Mouse (Mus musculus) hindbrain, embryonic 12.5 days (tissue): ENCODE measurements at regions not wholly inside any gene's neighbourhood (a gene's known extent, or its start where the extent isn't known, plus 50 kb on each side); places are given as distances from the start of the nearest gene placed in this dataset.

Experiments used
- ATAC-seq: fragments of 200-750 bp; cut with Nextera tagmentation; 2 replicates; pipeline ENCODE4 v1.8.0; 2017; ENCODE audit warnings: moderate TSS enrichment; ENCODE audit not compliant: low FRiP score
- H3K27ac ChIP-seq: fragments of 300-500 bp; sonication (generic); 2 replicates; pipeline ENCODE4 v1.5.1; 2016; ENCODE audit warnings: mild to moderate bottlenecking
- H3K27me3 ChIP-seq: fragments of 300-500 bp; sonication (generic); 2 replicates; pipeline ENCODE4 v1.6.1; 2016; ENCODE audit warnings: mild to moderate bottlenecking
- H3K36me3 ChIP-seq: fragments of 300-500 bp; sonication (generic); 2 replicates; pipeline ENCODE4 v1.6.1; 2016; ENCODE audit warnings: mild to moderate bottlenecking
- H3K4me1 ChIP-seq: fragments of 300-500 bp; sonication (generic); 2 replicates; pipeline ENCODE4 v1.6.1; 2016
- H3K4me2 ChIP-seq: fragments of 300-500 bp; sonication (generic); replicated peaks from 2 replicates; pipeline ENCODE4 v1.6.1; 2016; ENCODE audit warnings: mild to moderate bottlenecking
- H3K4me3 ChIP-seq: fragments of 300-500 bp; sonication (generic); 2 replicates; pipeline ENCODE4 v1.5.1; 2016; ENCODE audit warnings: mild to moderate bottlenecking
- H3K9ac ChIP-seq: fragments of 300-500 bp; sonication (generic); 2 replicates; pipeline ENCODE4 v1.6.1; 2016; ENCODE audit warnings: mild to moderate bottlenecking, moderate library complexity
- H3K9me3 ChIP-seq: fragments of 300-500 bp; sonication (generic); replicated peaks from 2 replicates; pipeline ENCODE4 v1.6.1; 2016; ENCODE audit warnings: mild to moderate bottlenecking
- WGBS: fragments of 180-500 bp; shearing (Covaris S2); methylation state at CpG from one replicate; pipeline ENCODE4 v1.1.7; 2016; 5-methylcytosine and 5-hydroxymethylcytosine counted together

DNA sequence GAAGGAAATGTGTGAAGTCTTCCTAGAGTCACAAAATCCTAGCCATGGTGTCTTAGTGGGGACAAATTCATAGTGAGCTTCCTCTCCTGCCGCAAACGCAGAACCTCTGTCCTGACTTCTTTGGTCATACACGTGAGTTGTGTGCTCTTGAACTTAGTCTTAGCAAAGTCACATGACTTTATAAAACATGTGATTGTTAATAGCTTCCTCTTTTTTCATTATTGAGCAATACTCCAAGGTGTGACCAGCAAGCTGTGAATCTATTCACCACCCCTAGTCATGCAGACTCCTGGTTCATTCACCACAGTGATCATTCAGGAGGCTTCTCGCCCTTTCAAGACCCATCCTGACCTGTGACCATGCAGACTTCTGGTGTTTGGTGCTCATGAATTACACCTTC, 90.8 kb upstream of the Mvb12b start:
- Histone ChIP-seq H3K4me1 (peaks cover 51% of the 10 kb centered on the region), H3K9me3 (no peaks in the 10 kb centered on the region), H3K27ac (no peak overlapping the region), H3K9ac (no peak overlapping the region), H3K36me3 (no peaks in the 10 kb centered on the region), H3K4me2 (no peak overlapping the region), H3K27me3 (no peaks in the 10 kb centered on the region), H3K4me3 (no peak overlapping the region)
- 90% methylated on average over 4 of the region's 4 CpGs for WGBS
- ATAC-seq, result no peak

- WGBS, result 72% methylated on average over 20 of the region's 20 CpGs
- Histone ChIP-seq H3K9ac (no peak overlapping the region), H3K27ac (no peak overlapping the region), H3K4me2 (no peak overlapping the region), H3K4me1 (peaks cover 46% of the 10 kb centered on the region), H3K27me3 (no peaks in the 10 kb centered on the region), H3K9me3 (no peaks in the 10 kb centered on the region), H3K36me3 (no peaks in the 10 kb centered on the region), H3K4me3 (no peak overlapping the region)
- no peak for ATAC-seq
These were observed 90.0 kb upstream of the Mvb12b start for GRCm38 (mm10) chr2:33977576-33978352.

GRCm38 (mm10) chr2:33977151-33977550, 89.4 kb upstream of the Mvb12b start:
- no peaks in the 10 kb centered on the region for H3K36me3 ChIP-seq
- H3K4me1 ChIP-seq, result peaks cover 40% of the 10 kb centered on the region
- H3K9me3 ChIP-seq, result no peaks in the 10 kb centered on the region
- WGBS, result 88% methylated on average over 5 of the region's 5 CpGs
- H3K9ac ChIP-seq, result no peak overlapping the region
- no peak for ATAC-seq
- no peak overlapping the region for H3K27ac ChIP-seq
- H3K4me2 ChIP-seq, result no peak overlapping the region
- H3K4me3 ChIP-seq, result no peak overlapping the region
- H3K27me3 ChIP-seq, result no peaks in the 10 kb centered on the region

DNA sequence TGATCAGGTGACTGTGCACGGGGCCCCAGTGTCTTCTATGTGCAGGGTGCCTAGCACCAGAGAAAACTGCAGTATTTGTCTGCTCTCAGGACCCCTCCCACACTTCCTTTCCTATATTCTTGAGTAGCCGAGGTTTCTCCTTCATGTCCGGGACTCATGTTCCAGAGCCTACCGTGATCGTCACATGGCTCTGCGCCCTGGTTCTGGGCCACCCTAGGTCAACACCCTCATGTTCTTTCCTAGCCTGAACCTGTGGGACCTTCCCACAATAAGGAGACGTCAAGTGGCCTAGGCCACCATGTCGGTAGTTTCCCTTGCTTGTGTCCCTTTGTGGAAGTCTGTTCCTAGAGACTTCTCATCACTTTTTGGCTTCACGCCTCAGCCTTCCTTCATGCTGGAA, 88.4 kb upstream of the Mvb12b start:
- H3K27me3 ChIP-seq, result no peaks in the 10 kb centered on the region
- 86% methylated on average over 9 of the region's 9 CpGs for WGBS
- H3K36me3 ChIP-seq, result no peaks in the 10 kb centered on the region
- H3K9me3 ChIP-seq, result no peaks in the 10 kb centered on the region
- no peak overlapping the region for H3K4me2 ChIP-seq
- H3K9ac ChIP-seq, result no peak overlapping the region
- no peak overlapping the region for H3K4me3 ChIP-seq
- H3K4me1 ChIP-seq, result peaks cover 33% of the 10 kb centered on the region
- ATAC-seq, result no peak
- H3K27ac ChIP-seq, result no peak overlapping the region

DNA sequence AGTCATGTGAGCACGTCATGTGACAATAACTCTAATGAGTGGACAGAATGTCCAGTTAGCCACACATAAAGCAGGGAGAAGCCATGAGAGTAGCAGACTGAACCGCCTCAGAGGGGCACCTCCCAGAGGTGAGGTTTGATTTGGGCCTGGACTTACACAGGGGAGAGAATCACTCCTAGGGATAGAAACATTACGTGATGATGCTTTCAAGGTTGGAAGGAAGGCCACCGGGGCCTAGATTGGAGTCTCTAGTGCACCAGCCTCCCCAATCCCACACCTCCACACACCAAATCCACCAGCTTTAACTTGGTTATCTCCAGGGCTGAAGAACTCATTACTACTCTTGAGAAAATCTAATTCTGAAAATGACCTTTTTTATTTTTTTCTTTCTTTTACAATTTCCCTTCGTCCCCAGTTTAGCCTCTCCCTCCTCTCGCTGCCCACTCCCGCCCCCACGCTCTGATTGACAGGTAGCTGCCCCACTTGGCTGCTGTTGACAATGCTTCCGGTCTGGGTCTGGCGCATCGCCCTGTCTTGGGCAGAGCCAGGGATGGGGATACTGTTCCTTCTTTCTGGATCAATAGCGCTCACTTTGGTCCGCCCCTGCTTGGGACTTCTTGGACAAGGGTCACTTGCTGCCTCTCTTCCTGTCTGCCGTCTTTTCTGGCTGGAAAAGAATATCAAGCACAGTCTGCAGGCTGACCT, 87.8 kb upstream of the Mvb12b start:
- H3K27me3 ChIP-seq, result no peaks in the 10 kb centered on the region
- no peaks in the 10 kb centered on the region for H3K36me3 ChIP-seq
- no peak for ATAC-seq
- H3K9ac ChIP-seq, result no peak overlapping the region
- H3K4me1 ChIP-seq, result peaks cover 30% of the 10 kb centered on the region
- H3K9me3 ChIP-seq, result 0 out of 2 replicates have a peak, but pooled peaks cover 4% of the 10 kb centered on the region
- H3K4me3 ChIP-seq, result no peak overlapping the region
- H3K4me2 ChIP-seq, result no peak overlapping the region
- 73% methylated on average over 14 of the region's 14 CpGs for WGBS
- peak overlapping the region; percentile 83 for H3K27ac ChIP-seq

GRCm38 (mm10) chr2:33974737-33975422, 87.1 kb upstream of the Mvb12b start:
- peaks cover 30% of the 10 kb centered on the region for H3K4me1 ChIP-seq
- peak overlapping the region; percentile 83 for H3K27ac ChIP-seq
- 0 out of 2 replicates have a peak, but pooled peaks cover 4% of the 10 kb centered on the region for H3K9me3 ChIP-seq
- no peak overlapping the region for H3K4me2 ChIP-seq
- no peak overlapping the region for H3K9ac ChIP-seq
- H3K36me3 ChIP-seq, result no peaks in the 10 kb centered on the region
- no peaks in the 10 kb centered on the region for H3K27me3 ChIP-seq
- 51% methylated on average over 14 of the region's 15 CpGs for WGBS
- ATAC-seq, result peak; percentile 41; the same call in 1 of the 2 replicates
- no peak overlapping the region for H3K4me3 ChIP-seq

- H3K4me1 ChIP-seq, result peaks cover 30% of the 10 kb centered on the region
- H3K4me3 ChIP-seq, result no peak overlapping the region
- peak overlapping the region; percentile 83 for H3K27ac ChIP-seq
- H3K9ac ChIP-seq, result peak overlapping the region; percentile 32; the same call in 1 of the 2 replicates
- no peak for ATAC-seq
- 0 out of 2 replicates have a peak, but pooled peaks cover 4% of the 10 kb centered on the region for H3K27me3 ChIP-seq
- no peak overlapping the region for H3K4me2 ChIP-seq
- H3K36me3 ChIP-seq, result no peaks in the 10 kb centered on the region
- H3K9me3 ChIP-seq, result 0 out of 2 replicates have a peak, but pooled peaks cover 4% of the 10 kb centered on the region
- 74% methylated on average over 3 of the region's 3 CpGs for WGBS
These were observed 86.3 kb upstream of the Mvb12b start for GRCm38 (mm10) chr2:33974031-33974430.

GRCm38 (mm10) chr2:33973213-33973834, 85.6 kb upstream of the Mvb12b start:
- WGBS, result 70% methylated on average over 4 of the region's 4 CpGs
- Histone ChIP-seq H3K36me3 (no peaks in the 10 kb centered on the region), H3K9me3 (0 out of 2 replicates have a peak, but pooled peaks cover 4% of the 10 kb centered on the region), H3K27ac (peak overlapping the region; percentile 83), H3K9ac (peak overlapping the region; percentile 32; the same call in 1 of the 2 replicates), H3K27me3 (0 out of 2 replicates have a peak, but pooled peaks cover 4% of the 10 kb centered on the region), H3K4me2 (no peak overlapping the region), H3K4me1 (peaks cover 30% of the 10 kb centered on the region), H3K4me3 (no peak overlapping the region)
- peak; percentile 78 for ATAC-seq

DNA sequence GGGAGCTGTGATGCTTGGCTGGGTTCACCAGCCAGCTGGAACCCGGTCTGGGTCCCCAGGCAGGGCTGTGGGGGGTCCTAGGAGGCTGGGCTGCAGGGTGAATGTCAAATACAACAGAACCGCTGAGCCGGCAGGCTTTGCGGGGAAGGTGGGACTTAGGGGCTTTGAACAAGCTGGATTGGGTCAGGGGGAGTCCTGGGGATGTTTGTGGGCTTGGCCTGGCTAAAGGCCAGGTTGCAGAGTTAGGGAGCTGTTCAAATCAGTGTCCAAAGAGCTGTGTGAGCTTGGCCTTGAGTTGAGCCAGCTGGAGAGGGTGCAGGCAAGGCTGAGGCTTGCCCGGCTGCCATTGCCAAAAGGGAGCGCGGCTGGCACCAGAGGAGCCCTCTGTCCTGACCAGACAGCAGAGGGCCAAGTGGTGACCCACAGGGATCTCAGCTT, 79.3 kb upstream of the Mvb12b start:
- H3K4me3 ChIP-seq, result no peak overlapping the region
- no peak overlapping the region for H3K9ac ChIP-seq
- H3K9me3 ChIP-seq, result 0 out of 2 replicates have a peak, but pooled peaks cover 4% of the 10 kb centered on the region
- 40% methylated on average over 7 of the region's 7 CpGs for WGBS
- H3K4me2 ChIP-seq, result peak overlapping the region; percentile 39
- H3K27me3 ChIP-seq, result peaks cover 12% of the 10 kb centered on the region; the same call in 1 of the 2 replicates
- H3K36me3 ChIP-seq, result no peaks in the 10 kb centered on the region
- peaks cover 19% of the 10 kb centered on the region for H3K4me1 ChIP-seq
- peak overlapping the region; percentile 84 for H3K27ac ChIP-seq
- peak; percentile 53 for ATAC-seq

DNA sequence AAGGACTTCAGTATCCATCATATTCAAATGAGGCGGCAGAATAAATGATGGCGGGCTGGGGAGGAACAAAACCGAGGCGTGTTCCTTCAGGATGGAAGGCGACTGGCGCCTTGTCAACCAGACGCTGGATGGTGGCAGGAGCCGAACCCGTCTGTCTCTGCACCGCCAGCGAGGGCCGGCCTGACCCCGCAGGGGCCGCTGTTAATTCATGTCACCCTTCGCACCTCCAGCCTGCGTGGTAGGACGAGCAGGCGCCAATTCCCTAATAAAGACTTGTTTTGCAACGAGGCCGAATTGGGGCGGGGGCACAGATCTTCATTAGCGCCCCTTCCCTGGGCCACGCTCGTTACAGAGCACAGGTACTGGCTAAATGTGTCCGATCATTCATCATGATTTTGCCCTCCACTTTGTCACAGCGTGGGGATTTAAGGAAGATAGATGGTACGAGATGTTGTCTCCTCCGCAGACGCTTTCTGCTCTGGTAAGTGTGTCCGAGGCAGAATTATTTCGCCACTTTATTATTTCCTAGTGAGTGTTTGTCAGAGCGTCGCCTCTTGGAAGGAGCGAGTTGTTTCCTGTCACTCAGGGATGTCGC, 78.7 kb upstream of the Mvb12b start:
- Histone ChIP-seq H3K27ac (peak overlapping the region; percentile 84), H3K27me3 (peaks cover 12% of the 10 kb centered on the region; the same call in 1 of the 2 replicates), H3K9me3 (0 out of 2 replicates have a peak, but pooled peaks cover 4% of the 10 kb centered on the region), H3K4me2 (peak overlapping the region; percentile 39), H3K4me3 (no peak overlapping the region), H3K9ac (no peak overlapping the region), H3K4me1 (peaks cover 19% of the 10 kb centered on the region), H3K36me3 (no peaks in the 10 kb centered on the region)
- WGBS, result 14% methylated on average over 35 of the region's 35 CpGs
- peak; percentile 57 for ATAC-seq

GRCm38 (mm10) chr2:33964096-33964495, 76.3 kb upstream of the Mvb12b start:
- no peak for ATAC-seq
- peaks cover 9% of the 10 kb centered on the region; the same call in 1 of the 2 replicates for H3K27me3 ChIP-seq
- H3K9me3 ChIP-seq, result no peaks in the 10 kb centered on the region
- peaks cover 19% of the 10 kb centered on the region for H3K4me1 ChIP-seq
- H3K4me2 ChIP-seq, result no peak overlapping the region
- no peak overlapping the region for H3K4me3 ChIP-seq
- no peak overlapping the region for H3K9ac ChIP-seq
- H3K36me3 ChIP-seq, result no peaks in the 10 kb centered on the region
- WGBS, result 89% methylated on average over 5 of the region's 5 CpGs
- no peak overlapping the region for H3K27ac ChIP-seq
